Mouse (Mus musculus): Measurements from ENCODE around the gene Usp8.

DNA sequence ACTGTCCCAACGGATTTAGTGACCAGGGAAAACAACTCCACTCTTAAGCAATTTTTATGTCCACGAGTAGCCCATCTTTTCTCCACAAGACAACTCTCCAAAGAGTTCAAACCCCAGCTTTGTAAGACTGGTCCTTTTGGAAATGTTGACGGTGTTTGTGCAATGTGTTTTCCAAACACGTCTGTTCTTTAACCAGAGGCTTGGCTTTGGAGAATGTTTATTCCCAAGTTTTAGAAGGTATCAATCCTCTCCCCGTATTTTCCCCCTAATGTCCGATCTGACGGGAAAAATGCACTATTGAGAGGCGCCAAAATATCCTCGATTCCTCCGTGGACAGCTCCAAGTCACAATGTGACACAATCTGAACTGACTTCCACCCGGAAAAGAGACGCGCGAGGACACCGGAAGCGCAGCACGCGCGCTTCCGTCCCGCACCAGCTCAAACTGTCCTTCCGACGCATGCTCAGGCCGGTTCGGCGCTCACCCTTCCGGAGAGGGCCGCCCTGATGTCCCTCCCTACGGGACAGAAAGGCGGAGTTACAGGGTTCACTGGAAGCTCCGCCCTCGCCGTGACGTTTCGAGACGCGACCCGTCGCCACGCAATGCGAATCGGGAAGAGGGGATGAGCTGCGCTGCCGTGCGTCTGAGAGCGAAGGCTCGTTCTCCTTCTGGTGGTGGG lies at the start of gene Usp8:
- no peak for TF ChIP-seq CTCF (IDR thresholded peaks at IDR 0.05; ENCODE audit: extremely low read depth, insufficient read depth, low read length)
- TF ChIP-seq POLR2A (IDR thresholded peaks at IDR 0.05; ENCODE audit: extremely low read depth, insufficient read depth, low read length): peak; percentile 99
